Mouse (Mus musculus) cortical plate, adult 2 months (tissue): ENCODE measurements around the gene Sec31a.

ENCODE experiments used
- CTCF ChIP-seq: fragments of 200-500 bp; IDR thresholded peaks from 2 replicates; pipeline ENCODE4 v1.5.1; 2011; ENCODE audit warnings: mild to moderate bottlenecking, control low read depth, low read length; ENCODE audit not compliant: insufficient read depth; ENCODE audit errors: extremely low read depth
- POLR2A ChIP-seq: fragments of 200-500 bp; IDR thresholded peaks from 2 replicates; pipeline ENCODE4 v1.6.1; 2011; ENCODE audit warnings: mild to moderate bottlenecking, low read length, control low read depth; ENCODE audit not compliant: insufficient read depth; ENCODE audit errors: extremely low read depth

DNA sequence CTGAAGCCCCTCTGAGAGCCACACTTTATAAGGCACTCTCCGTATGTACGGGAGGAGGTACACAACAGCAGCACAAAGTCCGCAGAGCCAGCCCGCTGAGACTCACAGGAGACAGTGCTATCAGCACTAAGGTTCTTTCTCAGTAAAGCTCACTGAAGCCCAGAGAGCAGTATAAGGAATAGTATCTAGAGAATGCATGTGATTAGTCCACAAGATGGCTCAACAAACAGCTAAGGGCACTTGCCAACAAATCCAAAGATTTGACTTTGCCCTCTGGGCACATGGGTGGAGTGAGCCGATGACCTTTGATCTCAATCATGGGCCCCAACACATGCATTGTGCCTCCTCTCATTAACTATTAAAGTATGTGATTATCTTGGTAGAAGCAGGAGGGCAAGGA is 35.8 kb downstream of the Sec31a start:
- no peak for TF ChIP-seq POLR2A
- TF ChIP-seq CTCF: no peak
